Mouse (Mus musculus) heart, embryonic 10.5 days (tissue): ENCODE measurements at regions not wholly inside any gene's neighbourhood (a gene's known extent, or its start where the extent isn't known, plus 50 kb on each side); places are given as distances from the start of the nearest gene placed in this dataset.
A peak's percentile ranks its signal among the peaks of the same experiment; 100 is the strongest.

Experiments
- DNase-seq: peaks from one replicate; pipeline ENCODE4 v3.0.0-alpha.2; 2017; ENCODE audit warnings: low spot score
- H3K27ac ChIP-seq: fragments of 300-500 bp; sonication (generic); 2 replicates; pipeline ENCODE4 v1.5.1; 2016; ENCODE audit warnings: mild to moderate bottlenecking
- H3K27me3 ChIP-seq: fragments of 300-500 bp; sonication (generic); 2 replicates; pipeline ENCODE4 v1.6.1; 2016; ENCODE audit warnings: mild to moderate bottlenecking; ENCODE audit not compliant: poor library complexity, insufficient read depth, severe bottlenecking
- H3K36me3 ChIP-seq: fragments of 300-500 bp; sonication (generic); 2 replicates; pipeline ENCODE4 v1.6.1; 2016; ENCODE audit warnings: mild to moderate bottlenecking, moderate library complexity
- H3K4me1 ChIP-seq: fragments of 300-500 bp; sonication (generic); 2 replicates; pipeline ENCODE4 v1.6.1; 2016; ENCODE audit warnings: mild to moderate bottlenecking
- H3K4me3 ChIP-seq: fragments of 300-500 bp; sonication (generic); 2 replicates; pipeline ENCODE4 v1.5.1; 2016; ENCODE audit warnings: mild to moderate bottlenecking, moderate library complexity
- H3K9me3 ChIP-seq: fragments of 300-500 bp; sonication (generic); 2 replicates; pipeline ENCODE4 v1.6.1; 2016; ENCODE audit warnings: mild to moderate bottlenecking, moderate library complexity
- WGBS: fragments of 180-500 bp; shearing (Covaris S2); methylation state at CpG from one replicate; pipeline ENCODE4 v1.1.7; 2016; 5-methylcytosine and 5-hydroxymethylcytosine counted together

DNA sequence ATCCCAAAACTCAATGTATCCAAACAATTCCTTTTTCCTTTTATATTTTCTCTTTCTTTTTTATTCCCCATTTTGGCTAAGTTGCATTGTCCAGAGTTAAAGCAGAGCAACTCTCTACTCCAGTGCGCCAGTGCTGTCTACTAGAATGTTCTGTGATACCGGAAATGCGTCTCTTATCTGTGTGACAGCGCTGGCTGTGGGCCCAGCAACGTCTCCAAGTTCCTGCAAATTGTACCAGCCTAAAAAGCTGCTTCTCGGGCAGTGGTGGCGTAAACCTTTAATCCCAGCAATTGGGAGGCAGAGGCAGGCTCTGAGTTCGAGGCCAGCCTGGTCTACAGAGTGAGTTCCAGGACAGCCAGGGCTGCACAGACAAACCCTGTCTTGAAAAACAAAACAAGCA lies 59.4 kb downstream of the Cox18 start:
- no peaks in the 10 kb centered on the region for H3K27me3 ChIP-seq
- no peaks in the 10 kb centered on the region for H3K4me1 ChIP-seq
- no peaks in the 10 kb centered on the region for H3K36me3 ChIP-seq
- 69% methylated on average over 8 of the region's 8 CpGs for WGBS
- no peak overlapping the region for H3K4me3 ChIP-seq
- no peak for DNase-seq
- no peak overlapping the region for H3K27ac ChIP-seq
- no peaks in the 10 kb centered on the region for H3K9me3 ChIP-seq

DNA sequence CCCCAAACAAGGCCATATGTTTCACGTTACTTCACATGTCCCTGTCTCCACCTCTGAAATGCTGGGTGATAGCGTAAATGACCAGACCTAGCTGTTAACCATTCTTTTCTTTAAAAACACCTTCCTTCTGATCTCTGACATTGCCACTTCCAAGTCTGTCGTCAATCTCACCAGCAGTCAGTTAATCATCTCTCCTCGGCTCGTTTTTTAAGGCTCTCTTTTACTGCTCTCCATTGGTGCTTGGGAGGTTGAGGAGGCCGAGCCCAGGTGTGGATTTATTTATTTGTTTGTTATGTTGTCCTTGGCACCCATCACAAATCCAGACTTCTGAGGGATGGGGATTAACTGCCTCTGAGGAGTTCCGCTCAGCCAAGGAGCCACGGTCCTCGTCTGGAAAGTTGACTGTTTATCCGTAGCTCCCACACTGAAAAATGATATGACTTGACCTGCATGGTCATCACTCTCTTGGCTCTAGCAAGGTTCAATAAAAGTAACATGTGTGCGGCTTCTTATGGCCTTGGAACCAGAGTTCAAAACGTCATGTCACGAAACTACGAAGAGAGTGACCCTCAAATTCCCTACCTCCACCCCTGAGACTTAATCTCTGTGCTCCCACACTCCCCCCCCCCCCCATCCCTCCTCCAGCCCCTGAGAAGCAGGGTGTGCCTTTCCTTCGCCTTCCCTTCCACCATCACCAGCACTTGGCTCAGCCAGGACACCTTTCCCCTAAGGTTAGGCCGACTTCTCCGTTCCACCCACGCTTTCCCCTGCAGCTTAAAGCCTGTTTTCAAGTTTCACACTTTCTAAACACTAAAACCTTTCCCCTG lies 60.6 kb downstream of the Cox18 start:
- H3K4me1 ChIP-seq: no peaks in the 10 kb centered on the region
- H3K27me3 ChIP-seq: no peaks in the 10 kb centered on the region
- H3K27ac ChIP-seq: no peak overlapping the region
- H3K4me3 ChIP-seq: no peak overlapping the region
- H3K36me3 ChIP-seq: no peaks in the 10 kb centered on the region
- no peaks in the 10 kb centered on the region for H3K9me3 ChIP-seq
- 63% methylated on average over 18 of the region's 18 CpGs for WGBS
- no peak for DNase-seq

DNA sequence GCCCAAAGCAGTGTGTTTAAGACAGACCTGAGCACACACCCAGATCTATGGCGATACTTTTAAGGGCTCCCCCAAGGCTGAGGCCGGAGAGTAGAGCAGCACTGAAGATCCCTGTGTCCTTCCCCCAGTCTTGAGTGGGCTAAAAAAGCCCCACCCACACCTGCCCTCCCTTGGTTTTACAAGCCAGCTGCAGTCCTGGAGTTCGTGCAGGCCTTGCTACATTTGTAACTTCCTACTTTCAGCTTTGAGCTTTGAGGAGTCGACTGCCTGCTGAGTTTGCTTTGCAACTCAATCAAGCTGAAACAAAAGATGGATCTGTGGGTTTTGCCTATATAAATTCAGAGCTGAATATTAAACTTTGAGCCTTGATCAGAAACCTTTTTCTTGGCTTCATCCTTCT lies 63.5 kb downstream of the Cox18 start:
- no peak for DNase-seq
- Histone ChIP-seq H3K4me3 (no peak overlapping the region), H3K27me3 (no peaks in the 10 kb centered on the region), H3K4me1 (no peaks in the 10 kb centered on the region), H3K27ac (no peak overlapping the region), H3K9me3 (no peaks in the 10 kb centered on the region), H3K36me3 (no peaks in the 10 kb centered on the region)
- WGBS: 73% methylated on average over 4 of the region's 4 CpGs

DNA sequence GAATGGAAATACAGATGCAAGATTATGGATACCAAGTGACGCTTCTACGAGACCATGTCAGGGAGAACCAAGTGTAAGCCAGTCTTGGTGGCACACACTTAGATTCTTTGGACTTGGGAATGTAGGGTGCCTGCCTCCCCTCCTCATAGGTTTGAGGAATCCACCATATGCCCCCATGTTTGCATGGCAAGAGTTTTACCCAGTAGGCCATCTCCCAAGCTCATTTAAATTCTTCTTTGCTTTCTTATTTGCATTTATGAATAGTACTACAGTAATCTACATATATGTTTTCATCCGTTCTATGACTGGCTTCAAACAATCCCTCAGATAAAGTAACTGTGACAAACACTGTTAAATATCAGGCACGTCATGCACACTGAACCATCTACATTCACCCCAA lies 67.3 kb downstream of the Cox18 start:
- no peaks in the 10 kb centered on the region for H3K27me3 ChIP-seq
- WGBS: 86% methylated on average over 4 of the region's 4 CpGs

GRCm38 (mm10) chr5:90149611-90150532 lies 73.9 kb downstream of the Cox18 start:
- 76% methylated on average over 22 of the region's 22 CpGs for WGBS
- Histone ChIP-seq H3K4me1 (no peaks in the 10 kb centered on the region), H3K27ac (no peak overlapping the region), H3K9me3 (no peaks in the 10 kb centered on the region), H3K4me3 (no peak overlapping the region), H3K36me3 (no peaks in the 10 kb centered on the region), H3K27me3 (no peaks in the 10 kb centered on the region)
- DNase-seq: peak; percentile 63

More for the DNA sequence above, 67.3 kb downstream of the Cox18 start:
- H3K36me3 ChIP-seq: no peaks in the 10 kb centered on the region
- no peaks in the 10 kb centered on the region for H3K9me3 ChIP-seq
- DNase-seq: no peak
- H3K27ac ChIP-seq: no peak overlapping the region
- no peak overlapping the region for H3K4me3 ChIP-seq
- no peaks in the 10 kb centered on the region for H3K4me1 ChIP-seq

GRCm38 (mm10) chr5:90135971-90136370 lies 87.8 kb downstream of the Cox18 start:
- H3K4me1 ChIP-seq: no peaks in the 10 kb centered on the region
- no peak overlapping the region for H3K4me3 ChIP-seq
- no peaks in the 10 kb centered on the region for H3K36me3 ChIP-seq
- no peak overlapping the region for H3K27ac ChIP-seq
- H3K27me3 ChIP-seq: no peaks in the 10 kb centered on the region
- no peaks in the 10 kb centered on the region for H3K9me3 ChIP-seq
- WGBS: 74% methylated on average over 7 of the region's 7 CpGs
- no peak for DNase-seq

GRCm38 (mm10) chr5:90107036-90107435 lies 116.8 kb downstream of the Cox18 start:
- 80% methylated on average over 1 of the region's 1 CpGs for WGBS
- H3K4me3 ChIP-seq: no peak overlapping the region
- H3K27me3 ChIP-seq: no peaks in the 10 kb centered on the region
- H3K36me3 ChIP-seq: no peaks in the 10 kb centered on the region
- no peak for DNase-seq
- no peak overlapping the region for H3K27ac ChIP-seq
- no peaks in the 10 kb centered on the region for H3K4me1 ChIP-seq
- no peaks in the 10 kb centered on the region for H3K9me3 ChIP-seq

GRCm38 (mm10) chr5:90104672-90105071 lies 119.1 kb downstream of the Cox18 start:
- Histone ChIP-seq H3K9me3 (no peaks in the 10 kb centered on the region), H3K27me3 (no peaks in the 10 kb centered on the region), H3K4me1 (no peaks in the 10 kb centered on the region), H3K4me3 (no peak overlapping the region), H3K27ac (no peak overlapping the region), H3K36me3 (no peaks in the 10 kb centered on the region)
- no peak for DNase-seq
- WGBS: 46% methylated on average over 7 of the region's 7 CpGs

DNA sequence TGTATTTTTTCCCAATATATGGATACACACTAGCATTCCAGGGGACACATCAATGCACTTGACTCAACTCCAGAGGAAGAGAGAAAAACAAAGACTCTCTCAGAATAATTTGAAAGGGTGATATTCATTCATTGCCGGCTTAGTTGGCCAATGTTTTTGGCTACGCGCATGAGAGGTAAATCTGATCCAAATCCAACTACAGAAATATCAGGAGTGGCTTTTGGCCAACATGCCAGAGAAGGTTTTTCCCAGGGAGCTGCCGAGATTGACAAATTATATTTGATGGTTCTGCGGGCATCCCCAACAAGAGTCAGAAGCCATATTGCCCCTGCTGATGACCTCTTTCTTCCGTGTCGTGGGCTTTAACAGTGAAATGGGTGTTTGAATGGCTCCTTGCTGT lies 135.3 kb downstream of the Cox18 start:
- Histone ChIP-seq H3K27ac (no peak overlapping the region), H3K36me3 (no peaks in the 10 kb centered on the region), H3K4me1 (no peaks in the 10 kb centered on the region), H3K27me3 (no peaks in the 10 kb centered on the region), H3K9me3 (no peaks in the 10 kb centered on the region), H3K4me3 (no peak overlapping the region)
- DNase-seq: no peak
- WGBS: 88% methylated on average over 7 of the region's 7 CpGs

- Histone ChIP-seq H3K27me3 (no peaks in the 10 kb centered on the region), H3K4me3 (no peak overlapping the region), H3K9me3 (no peaks in the 10 kb centered on the region), H3K36me3 (no peaks in the 10 kb centered on the region), H3K27ac (no peak overlapping the region), H3K4me1 (no peaks in the 10 kb centered on the region)
- DNase-seq: no peak
- 82% methylated on average over 6 of the region's 6 CpGs for WGBS
Observed at GRCm38 (mm10) chr5:90086491-90086890, 137.3 kb downstream of the Cox18 start.

- no peaks in the 10 kb centered on the region for H3K4me1 ChIP-seq
- H3K27ac ChIP-seq: no peak overlapping the region
- H3K27me3 ChIP-seq: no peaks in the 10 kb centered on the region
- no peaks in the 10 kb centered on the region for H3K9me3 ChIP-seq
- H3K36me3 ChIP-seq: no peaks in the 10 kb centered on the region
- DNase-seq: no peak
- no peak overlapping the region for H3K4me3 ChIP-seq
- 85% methylated on average over 6 of the region's 6 CpGs for WGBS
Observed at GRCm38 (mm10) chr5:90077025-90077536, 146.7 kb downstream of the Cox18 start.

GRCm38 (mm10) chr5:90075629-90076349 lies 148.0 kb downstream of the Cox18 start:
- 88% methylated on average over 11 of the region's 11 CpGs for WGBS
- Histone ChIP-seq H3K27ac (no peak overlapping the region), H3K36me3 (no peaks in the 10 kb centered on the region), H3K4me3 (no peak overlapping the region), H3K27me3 (no peaks in the 10 kb centered on the region), H3K4me1 (no peaks in the 10 kb centered on the region), H3K9me3 (no peaks in the 10 kb centered on the region)
- no peak for DNase-seq
